Mouse (Mus musculus) thymus, adult 2 months (tissue): ENCODE data around the gene Zfand3. TPM values are rescaled to one million over a fixed set of nuclear protein-coding genes. Genes with fewer than 3 reads are reported as not detected.

Experiments
- DNase-seq: peaks from one replicate; pipeline ENCODE4 v3.0.0; 2021
- H3K27ac ChIP-seq: fragments of 200-500 bp; 2 replicates; pipeline ENCODE4 v1.5.1; 2012; ENCODE audit warnings: low read length, control low read depth; ENCODE audit not compliant: control insufficient read depth, insufficient read depth
- H3K27me3 ChIP-seq: fragments of 200-500 bp; 2 replicates; pipeline ENCODE4 v1.6.1; 2012; ENCODE audit warnings: mild to moderate bottlenecking, low read length, moderate library complexity, mixed read lengths; ENCODE audit not compliant: control insufficient read depth, insufficient read depth
- H3K36me3 ChIP-seq: fragments of 200-500 bp; 2 replicates; pipeline ENCODE4 v1.6.1; 2012; ENCODE audit warnings: mild to moderate bottlenecking, low read length, moderate library complexity; ENCODE audit not compliant: control insufficient read depth, insufficient read depth
- H3K4me1 ChIP-seq: fragments of 200-500 bp; replicated peaks from 2 replicates; pipeline ENCODE4 v1.6.1; 2012; ENCODE audit warnings: low read length; ENCODE audit not compliant: control insufficient read depth, insufficient read depth
- H3K4me3 ChIP-seq: fragments of 200-500 bp; 2 replicates; pipeline ENCODE4 v1.5.1; 2012; ENCODE audit warnings: mild to moderate bottlenecking, low read length, control low read depth, moderate library complexity; ENCODE audit not compliant: control insufficient read depth, insufficient read depth
- CTCF ChIP-seq: fragments of 200-500 bp; IDR thresholded peaks from 2 replicates; pipeline ENCODE4 v1.5.1; 2012; ENCODE audit warnings: mild to moderate bottlenecking, control low read depth, low read length, moderate library complexity, borderline replicate concordance; ENCODE audit not compliant: control insufficient read depth, poor library complexity, insufficient read depth; ENCODE audit errors: extremely low read depth
- POLR2A ChIP-seq: fragments of 200-500 bp; IDR thresholded peaks from 2 replicates; pipeline ENCODE4 v1.6.1; 2012; ENCODE audit warnings: mild to moderate bottlenecking, low read length, control low read depth, moderate library complexity; ENCODE audit not compliant: control insufficient read depth, poor library complexity, insufficient read depth; ENCODE audit errors: extremely low read depth
- WGBS: fragments of 180-500 bp; shearing (Covaris S2); methylation state at CpG from one replicate; pipeline ENCODE4 v1.1.7; 2018; 5-methylcytosine and 5-hydroxymethylcytosine counted together
- polyA plus RNA-seq: library from polyadenylated mRNA; depleted of rRNA; stranded (reverse); fragments of >200 nt; gene quantifications from 2 replicates; pipeline ENCODE4 v1.2.3, GENCODE M21; 2012

Gene Zfand3
- polyA plus RNA-seq, 1 experiment = 75.6 TPM

DNA sequence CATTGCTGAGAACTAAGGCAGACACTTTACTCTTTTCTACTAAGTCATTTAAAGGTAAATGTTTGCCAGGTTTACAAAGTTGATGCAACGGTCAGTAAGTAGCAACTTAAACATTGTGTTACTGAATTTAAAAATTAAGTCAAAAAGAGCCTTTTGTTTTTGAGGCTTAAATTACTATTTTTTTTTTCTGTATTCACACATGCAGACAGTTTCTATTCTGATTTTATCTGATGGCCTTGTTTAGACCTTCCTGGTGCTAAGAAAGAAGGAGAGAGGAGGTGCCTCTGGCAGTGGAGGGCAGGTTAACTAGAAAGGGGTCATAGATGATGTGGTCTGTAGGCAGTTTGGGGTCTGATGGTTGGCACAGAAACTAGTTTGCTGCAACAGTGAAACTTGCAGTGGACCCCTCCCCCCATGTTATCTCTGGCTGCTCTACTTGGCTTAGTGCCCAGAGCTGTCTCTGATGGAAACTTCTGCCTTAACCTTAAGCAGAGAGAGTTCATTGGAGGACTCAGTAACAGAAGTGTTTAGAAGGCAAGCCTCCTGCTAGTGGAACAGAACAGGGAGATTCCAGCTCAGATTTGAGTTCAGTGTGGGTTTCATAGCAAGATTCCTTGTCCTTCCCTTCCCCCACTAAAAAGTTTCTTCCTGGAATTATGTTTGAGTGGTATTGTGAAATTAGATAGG lies 23.0 kb downstream of the Zfand3 start:
- H3K4me1 ChIP-seq = peaks cover 7% of the 10 kb centered on the region
- DNase-seq = peak; percentile 60
- H3K27ac ChIP-seq = no peak overlapping the region

GRCm38 (mm10) chr17:30029633-30030226 lies 25.2 kb downstream of the Zfand3 start:
- no peak for DNase-seq
- WGBS = 92% methylated on average over 7 of the region's 7 CpGs
- H3K4me1 ChIP-seq = peaks cover 16% of the 10 kb centered on the region
- no peaks in the 10 kb centered on the region for H3K27me3 ChIP-seq
- no peaks in the 10 kb centered on the region for H3K36me3 ChIP-seq
- H3K27ac ChIP-seq = no peak overlapping the region
- TF ChIP-seq CTCF (no peak), POLR2A (no peak)
- no peak overlapping the region for H3K4me3 ChIP-seq

More for the DNA sequence above, 23.0 kb downstream of the Zfand3 start:
- 82% methylated on average over 1 of the region's 1 CpGs for WGBS
- no peak overlapping the region for H3K4me3 ChIP-seq
- no peaks in the 10 kb centered on the region for H3K36me3 ChIP-seq
- no peak for TF ChIP-seq CTCF
- TF ChIP-seq POLR2A = no peak
- no peaks in the 10 kb centered on the region for H3K27me3 ChIP-seq

DNA sequence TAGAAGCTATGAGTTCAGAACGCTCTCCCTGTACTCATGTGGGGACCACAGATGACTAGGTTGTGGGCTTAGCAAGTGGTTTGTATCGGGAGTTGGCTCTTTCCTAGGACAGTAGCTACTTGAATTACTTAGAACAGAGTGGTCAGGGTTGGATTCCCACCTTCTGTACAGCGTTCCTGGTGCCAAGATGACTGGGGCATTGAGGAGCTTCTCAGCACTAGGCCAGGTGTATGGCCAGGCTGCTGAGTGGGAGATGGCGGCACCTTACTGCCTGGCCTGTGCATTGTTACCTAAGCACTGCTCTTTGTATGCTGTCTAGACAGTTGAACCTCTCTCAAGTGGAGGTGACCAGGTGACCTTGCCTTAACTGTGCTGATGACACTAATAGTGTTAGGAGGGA lies 28.3 kb downstream of the Zfand3 start:
- no peak overlapping the region for H3K4me3 ChIP-seq
- no peaks in the 10 kb centered on the region for H3K27me3 ChIP-seq
- no peak for TF ChIP-seq CTCF
- no peak for TF ChIP-seq POLR2A
- H3K4me1 ChIP-seq = peaks cover 13% of the 10 kb centered on the region
- H3K27ac ChIP-seq = no peak overlapping the region
- DNase-seq = no peak
- WGBS = 98% methylated on average over 4 of the region's 4 CpGs
- no peaks in the 10 kb centered on the region for H3K36me3 ChIP-seq

DNA sequence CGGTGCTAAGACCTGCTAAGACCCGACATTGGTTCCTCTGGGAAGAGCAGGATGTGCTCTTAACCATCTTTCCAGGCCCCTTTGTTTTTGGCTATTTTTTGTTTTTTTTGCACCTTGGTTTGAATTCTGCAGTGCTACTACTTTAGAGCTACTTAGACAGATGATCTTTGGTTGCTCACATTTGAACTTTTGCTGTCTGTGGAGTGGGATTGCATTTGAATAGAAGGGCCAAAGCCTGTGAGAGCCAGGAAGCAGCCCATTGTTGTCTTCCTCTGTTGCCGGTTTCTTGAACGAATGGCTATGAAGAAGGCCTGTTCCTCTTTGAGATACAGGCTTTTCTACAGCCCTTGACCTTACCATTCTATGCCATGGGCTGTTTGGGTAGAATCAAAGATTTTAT lies 29.5 kb downstream of the Zfand3 start:
- no peak for DNase-seq
- WGBS = 87% methylated on average over 4 of the region's 4 CpGs
- no peak overlapping the region for H3K4me3 ChIP-seq
- peaks cover 13% of the 10 kb centered on the region for H3K4me1 ChIP-seq
- TF ChIP-seq POLR2A (no peak), CTCF (no peak)
- no peaks in the 10 kb centered on the region for H3K36me3 ChIP-seq
- H3K27ac ChIP-seq = no peak overlapping the region
- H3K27me3 ChIP-seq = no peaks in the 10 kb centered on the region

DNA sequence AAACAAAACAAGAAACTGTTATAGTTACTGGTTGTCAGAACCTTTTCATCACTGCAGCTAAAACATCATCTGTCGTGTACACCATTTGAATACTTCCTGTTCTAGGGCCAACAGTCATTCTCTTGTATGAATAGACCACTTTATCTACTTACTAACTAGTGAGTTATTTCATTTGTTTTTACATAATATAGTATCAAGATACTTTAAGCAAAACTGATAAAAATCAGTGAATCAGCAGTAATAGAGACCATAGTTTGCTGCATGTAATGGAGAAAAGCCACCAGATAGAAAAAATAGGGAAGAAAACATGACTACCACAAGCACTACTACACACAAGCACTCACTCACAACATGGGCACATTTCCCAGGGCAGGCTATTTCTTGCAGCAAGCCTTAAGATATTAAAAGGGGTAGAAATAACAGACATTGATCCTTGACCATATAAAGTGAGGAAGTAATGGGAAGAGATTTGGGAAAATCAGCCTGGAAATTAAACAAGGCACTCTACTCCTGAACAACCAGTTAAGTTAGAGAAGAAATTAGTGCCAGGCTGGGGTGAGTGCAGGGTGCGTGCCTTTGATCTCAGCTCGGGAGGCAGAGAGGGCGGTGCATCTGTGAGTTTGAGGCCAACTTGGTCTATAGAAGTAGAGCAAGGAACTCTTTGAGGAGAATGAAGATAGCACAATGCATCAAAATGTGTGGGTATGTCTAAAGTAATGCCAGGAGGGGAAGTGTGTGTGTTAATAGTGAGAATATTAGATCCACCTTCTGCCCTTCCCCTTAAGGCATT lies 30.9 kb downstream of the Zfand3 start:
- TF ChIP-seq CTCF = no peak
- no peak for TF ChIP-seq POLR2A
- peak; percentile 58 for DNase-seq
- Histone ChIP-seq H3K27ac (no peak overlapping the region; the same call in 1 of the 2 replicates), H3K27me3 (no peaks in the 10 kb centered on the region), H3K4me1 (peaks cover 13% of the 10 kb centered on the region), H3K4me3 (no peak overlapping the region), H3K36me3 (no peaks in the 10 kb centered on the region)
- 7% methylated on average over 4 of the region's 4 CpGs for WGBS

- no peak for DNase-seq
- peaks cover 8% of the 10 kb centered on the region for H3K4me1 ChIP-seq
- TF ChIP-seq CTCF (no peak), POLR2A (no peak)
- no peaks in the 10 kb centered on the region for H3K27me3 ChIP-seq
- no peak overlapping the region for H3K27ac ChIP-seq
- 98% methylated on average over 7 of the region's 7 CpGs for WGBS
- H3K4me3 ChIP-seq = no peak overlapping the region
- no peaks in the 10 kb centered on the region for H3K36me3 ChIP-seq
Observed at GRCm38 (mm10) chr17:30043163-30043822, 38.8 kb downstream of the Zfand3 start.
